Mouse (Mus musculus): ENCODE measurements at regions not wholly inside any gene's neighbourhood (a gene's known extent, or its start where the extent isn't known, plus 50 kb on each side); places are given as distances from the start of the nearest gene placed in this dataset.

GRCm38 (mm10) chr19:6600873-6601530 lies 58.2 kb upstream of the Slc22a12 start:
- Histone ChIP-seq H3K36me3 (replicated peaks; ENCODE audit: insufficient read depth, low read length) (no peaks in the 10 kb centered on the region), H3K4me2 (ENCODE audit: low read depth, low read length) (peak overlapping the region; percentile 32; the same call in 1 of the 2 replicates), H3K27ac (ENCODE audit: low read depth) (no peak overlapping the region), H3K9me3 (ENCODE audit: low read length) (no peaks in the 10 kb centered on the region), H3K4me3 (ENCODE audit: low read depth, low read length) (no peak overlapping the region), H3K4me1 (ENCODE audit: insufficient read depth) (no peaks in the 10 kb centered on the region; the same call in 1 of the 2 replicates), H3K27me3 (ENCODE audit: insufficient read depth, low read length) (no peaks in the 10 kb centered on the region), H3K9ac (replicated peaks) (no peak overlapping the region)
- 30% methylated on average over 12 of the region's 12 CpGs for WGBS (ENCODE audit: insufficient replicate concordance)
- no peak for TF ChIP-seq CTCF (IDR thresholded peaks at IDR 0.05; ENCODE audit: low read depth)
- TF ChIP-seq EP300 (IDR thresholded peaks at IDR 0.05; ENCODE audit: low read depth) = no peak
- no peak for DNase-seq
- no peak for ATAC-seq

- no peak for TF ChIP-seq CTCF (IDR thresholded peaks at IDR 0.05; ENCODE audit: low read depth)
- TF ChIP-seq EP300 (IDR thresholded peaks at IDR 0.05; ENCODE audit: low read depth) = no peak
- no peaks in the 10 kb centered on the region for H3K9me3 ChIP-seq (ENCODE audit: low read length)
- no peaks in the 10 kb centered on the region for H3K27me3 ChIP-seq (ENCODE audit: insufficient read depth, low read length)
- H3K4me3 ChIP-seq (ENCODE audit: low read depth, low read length) = no peak overlapping the region
- no peak for DNase-seq
- H3K9ac ChIP-seq (replicated peaks) = no peak overlapping the region
- H3K4me1 ChIP-seq (ENCODE audit: insufficient read depth) = no peaks in the 10 kb centered on the region; the same call in 1 of the 2 replicates
- WGBS (ENCODE audit: insufficient replicate concordance) = 71% methylated on average over 3 of the region's 3 CpGs
- no peak for ATAC-seq
- no peaks in the 10 kb centered on the region for H3K36me3 ChIP-seq (replicated peaks; ENCODE audit: insufficient read depth, low read length)
- no peak overlapping the region for H3K4me2 ChIP-seq (ENCODE audit: low read depth, low read length)
- H3K27ac ChIP-seq (ENCODE audit: low read depth) = no peak overlapping the region
Measured at GRCm38 (mm10) chr19:6599281-6599680, 56.4 kb upstream of the Slc22a12 start.

GRCm38 (mm10) chr19:6598186-6598585 lies 55.4 kb upstream of the Slc22a12 start:
- ATAC-seq = no peak
- Histone ChIP-seq H3K9ac (replicated peaks) (no peak overlapping the region), H3K9me3 (ENCODE audit: low read length) (no peaks in the 10 kb centered on the region), H3K27me3 (ENCODE audit: insufficient read depth, low read length) (no peaks in the 10 kb centered on the region), H3K4me3 (ENCODE audit: low read depth, low read length) (no peak overlapping the region), H3K4me1 (ENCODE audit: insufficient read depth) (no peaks in the 10 kb centered on the region; the same call in 1 of the 2 replicates), H3K4me2 (ENCODE audit: low read depth, low read length) (no peak overlapping the region), H3K36me3 (replicated peaks; ENCODE audit: insufficient read depth, low read length) (no peaks in the 10 kb centered on the region), H3K27ac (ENCODE audit: low read depth) (no peak overlapping the region)
- WGBS (ENCODE audit: insufficient replicate concordance) = 65% methylated on average over 3 of the region's 3 CpGs
- no peak for TF ChIP-seq EP300 (IDR thresholded peaks at IDR 0.05; ENCODE audit: low read depth)
- TF ChIP-seq CTCF (IDR thresholded peaks at IDR 0.05; ENCODE audit: low read depth) = peak; percentile 32; the same call in 1 of the 2 replicates
- peak; percentile 10 for DNase-seq

DNA sequence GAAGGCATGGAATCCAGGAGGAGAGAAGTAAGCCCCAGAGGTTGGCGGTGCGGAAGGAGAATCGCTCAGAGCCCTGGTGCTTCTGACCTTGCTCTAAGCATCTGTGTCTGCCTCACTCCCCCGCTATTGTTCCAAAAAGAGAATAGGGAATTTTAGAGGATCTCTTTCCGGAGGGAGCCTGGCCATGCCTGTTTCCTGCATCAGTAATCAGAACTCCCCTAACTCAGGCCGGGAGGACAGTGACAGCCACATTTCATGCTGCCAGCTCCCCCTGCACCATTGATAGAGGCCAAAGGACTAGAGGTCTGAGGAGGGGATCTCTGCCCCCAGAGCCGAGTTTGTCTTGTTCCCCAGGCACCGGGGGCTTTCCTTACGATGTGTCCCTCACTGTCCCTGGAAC lies 53.0 kb upstream of the Slc22a12 start:
- no peak for DNase-seq
- Histone ChIP-seq H3K9ac (replicated peaks) (no peak overlapping the region), H3K27me3 (ENCODE audit: insufficient read depth, low read length) (no peaks in the 10 kb centered on the region), H3K4me3 (ENCODE audit: low read depth, low read length) (no peak overlapping the region), H3K36me3 (replicated peaks; ENCODE audit: insufficient read depth, low read length) (no peaks in the 10 kb centered on the region), H3K4me2 (ENCODE audit: low read depth, low read length) (no peak overlapping the region), H3K9me3 (ENCODE audit: low read length) (no peaks in the 10 kb centered on the region), H3K4me1 (ENCODE audit: insufficient read depth) (no peaks in the 10 kb centered on the region; the same call in 1 of the 2 replicates), H3K27ac (ENCODE audit: low read depth) (no peak overlapping the region)
- TF ChIP-seq EP300 (IDR thresholded peaks at IDR 0.05; ENCODE audit: low read depth) = no peak
- TF ChIP-seq CTCF (IDR thresholded peaks at IDR 0.05; ENCODE audit: low read depth) = no peak
- ATAC-seq = no peak
- WGBS (ENCODE audit: insufficient replicate concordance) = 54% methylated on average over 9 of the region's 9 CpGs

All from liver, postnatal 0 days (tissue).